Mouse (Mus musculus): Measurements from ENCODE around the gene Umodl1.

GRCm38 (mm10) chr17:30973332-30973731, 18.9 kb downstream of the Umodl1 start:
- TF ChIP-seq CTCF (IDR thresholded peaks at IDR 0.05; ENCODE audit: low read depth) (no peak), EP300 (optimal IDR thresholded peaks at IDR 0.05) (no peak)
